Mouse (Mus musculus) kidney, adult 18-20 months (tissue): ENCODE measurements around the gene Asap3.

Experiments used
- DNase-seq: peaks from one replicate; pipeline ENCODE4 v3.0.0; 2021

Asap3 gene

GRCm38 (mm10) chr4:136185375-136185774 lies 20.8 kb upstream of the Asap3 start:
- no peak for DNase-seq

GRCm38 (mm10) chr4:136186315-136186714 lies 19.9 kb upstream of the Asap3 start:
- DNase-seq = no peak

DNA sequence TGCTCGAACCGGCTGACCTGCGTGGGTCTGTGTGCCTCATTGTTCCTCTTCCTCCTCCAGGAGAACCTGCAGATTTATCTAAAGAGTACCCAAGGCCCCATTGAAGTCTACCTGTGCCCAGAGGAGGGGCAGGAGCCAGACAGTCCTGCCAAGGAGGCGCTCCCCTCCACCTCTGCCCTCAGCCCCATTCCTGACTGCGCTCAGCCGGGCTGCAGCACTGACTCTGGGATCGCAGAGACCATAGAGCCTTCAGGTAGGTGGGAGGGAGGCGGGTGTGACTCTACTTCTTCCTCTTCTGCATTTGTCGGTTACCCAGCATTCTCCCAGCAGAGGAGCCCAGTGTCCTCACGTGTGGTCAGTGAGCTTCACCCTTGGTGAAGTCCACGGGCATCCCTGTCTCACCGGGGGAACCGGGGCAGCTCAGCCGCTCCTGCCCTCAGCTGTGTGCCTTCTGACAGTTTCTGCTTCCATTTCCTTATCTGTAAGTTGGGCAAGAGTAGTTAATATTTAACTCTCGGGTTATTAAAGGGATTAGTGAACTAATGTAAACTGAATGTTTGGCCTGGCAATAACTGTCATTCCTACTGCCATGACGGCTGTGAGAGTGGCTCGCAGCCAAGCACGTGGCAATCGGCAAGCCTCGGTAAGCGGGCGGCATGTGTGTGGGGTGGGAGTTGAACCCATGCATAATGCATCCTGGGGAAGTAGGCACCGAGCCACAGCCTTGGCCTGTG lies 19.3 kb upstream of the Asap3 start:
- peak; percentile 60 for DNase-seq

DNA sequence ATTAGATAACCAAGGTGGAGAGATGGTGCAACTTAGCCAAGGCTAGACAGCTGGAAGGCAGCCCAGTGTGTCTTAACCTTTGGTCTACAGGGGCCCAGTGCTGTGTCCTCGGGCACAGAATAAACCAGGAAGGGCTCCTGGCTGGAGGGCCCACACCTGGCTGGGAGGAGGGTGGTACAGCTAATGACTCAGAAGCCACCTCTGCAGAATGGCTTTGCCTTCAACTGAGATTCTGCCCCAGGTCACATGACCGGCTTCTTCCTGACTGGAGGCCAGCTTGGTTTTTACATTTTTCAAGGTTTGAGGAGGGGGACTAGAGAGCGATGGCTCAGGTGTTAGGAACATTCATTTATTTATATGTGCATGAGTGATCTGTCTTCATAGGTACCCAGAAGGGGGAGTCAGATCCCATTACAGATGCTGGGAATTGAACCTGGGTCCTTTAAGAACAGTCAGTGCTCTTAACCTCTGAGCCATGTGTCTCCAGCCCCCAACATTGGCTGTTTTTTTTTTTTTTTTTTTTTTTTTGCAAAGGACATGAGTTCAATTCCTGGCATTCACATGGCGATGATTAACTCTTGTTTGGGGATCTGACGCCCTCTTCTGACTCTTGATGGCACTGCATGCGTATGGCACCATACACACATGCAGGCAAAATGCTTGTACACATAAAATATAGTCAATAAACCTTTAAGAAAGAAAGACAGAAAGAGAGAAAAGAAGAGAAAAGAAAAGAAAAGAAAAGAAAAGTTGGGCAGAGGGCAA lies 17.0 kb upstream of the Asap3 start:
- no peak for DNase-seq

GRCm38 (mm10) chr4:136189912-136190311 lies 16.3 kb upstream of the Asap3 start:
- no peak for DNase-seq

DNA sequence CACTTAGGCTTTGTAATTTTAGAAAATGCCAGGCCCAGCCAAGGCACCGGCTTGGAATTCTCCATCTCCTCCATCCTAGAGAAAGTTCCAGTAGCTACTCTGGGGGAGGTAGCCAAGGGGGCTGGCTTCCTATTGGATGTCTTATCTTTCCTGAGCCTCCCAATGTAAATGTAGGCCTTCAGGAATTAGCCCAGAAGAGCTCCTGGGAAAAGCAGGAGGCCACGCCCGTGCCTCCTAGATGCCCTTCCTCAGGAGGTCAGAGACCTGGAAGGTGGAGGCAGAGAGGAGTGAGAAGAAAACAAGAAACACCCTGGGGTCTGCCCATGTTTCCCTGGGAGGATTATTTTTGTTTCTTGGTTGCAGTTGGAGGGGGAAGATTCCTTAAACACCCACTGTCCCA lies 12.6 kb upstream of the Asap3 start:
- DNase-seq = no peak

DNA sequence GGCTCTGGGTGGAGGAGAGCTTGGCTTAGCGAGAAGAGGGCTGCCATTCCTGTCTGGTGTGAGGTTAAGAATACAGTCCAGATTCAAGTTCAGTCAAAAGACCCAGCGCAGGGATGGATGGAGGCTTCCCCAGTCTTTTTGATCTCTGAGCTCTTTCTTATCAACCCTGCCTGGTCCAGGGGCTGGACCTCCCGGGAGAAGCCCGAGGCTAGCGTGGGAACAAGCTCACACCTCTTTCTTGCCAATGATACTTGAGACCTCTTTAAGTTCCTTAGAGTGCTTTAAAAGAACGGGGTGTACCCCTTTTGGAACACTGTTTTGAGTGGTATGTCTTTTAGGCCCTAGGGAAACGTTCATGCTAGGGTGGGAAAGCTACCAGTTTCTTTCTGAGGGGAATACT lies 11.1 kb upstream of the Asap3 start:
- DNase-seq = no peak

GRCm38 (mm10) chr4:136195629-136196028 lies 10.5 kb upstream of the Asap3 start:
- no peak for DNase-seq

DNA sequence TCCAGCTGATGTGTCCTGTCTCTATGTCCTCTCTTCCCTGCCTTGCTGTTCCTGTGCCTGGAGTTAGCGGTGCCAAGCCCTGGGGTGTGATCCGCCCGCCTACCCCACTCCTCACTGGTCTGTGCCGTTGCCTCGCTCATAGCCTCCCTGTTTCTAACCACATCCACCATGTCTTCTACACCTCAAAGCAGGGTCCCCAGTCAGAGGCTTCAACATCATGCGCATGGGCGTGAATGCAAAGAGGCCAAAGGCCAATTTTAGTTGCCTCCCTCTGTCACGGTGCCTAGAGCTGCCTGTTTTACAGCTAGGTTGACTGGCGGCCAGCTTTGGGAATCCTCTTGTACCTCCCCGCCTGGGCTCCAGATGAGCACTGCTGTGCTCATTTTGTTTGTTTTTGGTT lies 10.0 kb upstream of the Asap3 start:
- no peak for DNase-seq

- DNase-seq = no peak
Measured at GRCm38 (mm10) chr4:136198846-136199245, 7.3 kb upstream of the Asap3 start.

GRCm38 (mm10) chr4:136199562-136200292 lies 6.4 kb upstream of the Asap3 start:
- peak; percentile 32 for DNase-seq

GRCm38 (mm10) chr4:136202509-136202908 lies 3.7 kb upstream of the Asap3 start:
- peak; percentile 74 for DNase-seq

- no peak for DNase-seq
Measured at GRCm38 (mm10) chr4:136204775-136205174, 1.4 kb upstream of the Asap3 start.

- no peak for DNase-seq
Measured at GRCm38 (mm10) chr4:136206943-136207342, 778 bp downstream of the Asap3 start.

DNA sequence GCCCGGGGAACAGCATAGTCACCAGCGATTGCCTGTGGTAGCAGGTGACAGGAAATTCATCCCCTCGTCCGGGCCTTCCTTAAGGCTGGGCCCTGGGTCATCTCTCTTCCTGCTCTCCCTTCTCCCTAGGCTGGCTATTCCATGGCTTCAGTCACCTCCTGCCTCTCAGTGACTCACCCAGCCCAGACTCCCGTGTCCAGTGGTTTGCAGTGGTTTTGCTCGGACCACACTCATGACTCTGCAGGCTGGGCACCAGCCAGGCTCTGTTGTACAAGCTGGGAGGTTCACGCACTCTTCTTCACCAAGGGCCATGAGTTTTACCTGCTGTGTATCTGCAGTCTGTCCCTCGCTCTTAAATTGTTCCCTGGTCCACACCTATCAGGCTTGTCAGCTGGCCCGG lies 4.8 kb downstream of the Asap3 start:
- DNase-seq = no peak

GRCm38 (mm10) chr4:136213629-136214028 lies 7.5 kb downstream of the Asap3 start:
- DNase-seq = peak; percentile 74

GRCm38 (mm10) chr4:136214828-136215227 lies 8.7 kb downstream of the Asap3 start:
- no peak for DNase-seq

DNA sequence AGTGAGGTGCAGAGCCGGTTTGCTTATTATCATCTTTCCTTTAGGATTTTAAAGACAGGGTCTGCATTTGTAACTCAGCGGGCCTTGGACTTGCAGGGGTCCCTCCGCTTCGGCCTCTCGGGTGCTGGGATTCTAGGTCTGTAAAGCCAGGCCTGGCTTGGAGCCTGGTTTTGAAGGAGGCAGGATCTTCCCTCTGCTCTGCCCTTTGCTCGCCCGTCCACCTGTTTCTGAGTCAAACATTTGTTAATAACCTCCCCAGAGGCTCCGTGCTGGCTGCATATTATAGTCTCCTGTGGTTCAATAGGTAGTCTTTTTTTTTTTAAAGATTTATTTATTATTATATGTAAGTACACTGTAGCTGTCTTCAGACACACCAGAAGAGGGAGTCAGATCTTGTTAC lies 9.4 kb downstream of the Asap3 start:
- peak; percentile 43 for DNase-seq

GRCm38 (mm10) chr4:136217063-136217462 lies 10.9 kb downstream of the Asap3 start:
- no peak for DNase-seq

GRCm38 (mm10) chr4:136218595-136219214 lies 12.5 kb downstream of the Asap3 start:
- DNase-seq = peak; percentile 61

DNA sequence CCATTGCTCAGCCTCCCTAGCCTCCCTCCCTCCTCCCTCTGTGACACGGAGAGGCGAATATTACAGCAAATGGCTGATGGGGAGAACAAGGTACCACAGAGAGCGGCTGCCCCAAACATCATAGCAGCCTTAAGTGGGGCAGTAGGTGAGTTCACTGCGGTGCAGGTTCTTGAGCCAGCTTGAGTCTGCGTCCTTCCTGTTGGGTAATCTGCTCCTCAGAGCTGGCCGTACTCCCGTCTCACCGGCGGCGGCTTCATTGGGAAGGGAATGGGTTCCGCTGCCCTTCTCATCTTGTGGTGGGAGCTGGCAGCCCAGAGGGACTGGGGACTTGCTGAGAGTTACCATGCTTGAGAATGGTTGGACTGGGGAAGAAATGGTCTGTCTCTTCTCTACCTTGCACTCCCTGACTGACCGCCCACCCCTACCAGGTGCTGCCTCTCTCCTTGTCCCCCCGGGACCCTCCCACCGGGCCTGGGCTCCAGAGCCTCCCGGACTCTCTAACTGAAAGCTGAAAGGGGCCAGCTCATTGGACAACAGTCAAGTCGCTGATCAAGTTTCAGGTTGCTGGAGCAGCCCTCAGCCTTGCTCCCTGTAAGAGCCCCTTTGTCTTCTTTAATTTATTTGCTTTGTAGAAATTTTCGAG lies 14.1 kb downstream of the Asap3 start:
- DNase-seq = no peak

DNA sequence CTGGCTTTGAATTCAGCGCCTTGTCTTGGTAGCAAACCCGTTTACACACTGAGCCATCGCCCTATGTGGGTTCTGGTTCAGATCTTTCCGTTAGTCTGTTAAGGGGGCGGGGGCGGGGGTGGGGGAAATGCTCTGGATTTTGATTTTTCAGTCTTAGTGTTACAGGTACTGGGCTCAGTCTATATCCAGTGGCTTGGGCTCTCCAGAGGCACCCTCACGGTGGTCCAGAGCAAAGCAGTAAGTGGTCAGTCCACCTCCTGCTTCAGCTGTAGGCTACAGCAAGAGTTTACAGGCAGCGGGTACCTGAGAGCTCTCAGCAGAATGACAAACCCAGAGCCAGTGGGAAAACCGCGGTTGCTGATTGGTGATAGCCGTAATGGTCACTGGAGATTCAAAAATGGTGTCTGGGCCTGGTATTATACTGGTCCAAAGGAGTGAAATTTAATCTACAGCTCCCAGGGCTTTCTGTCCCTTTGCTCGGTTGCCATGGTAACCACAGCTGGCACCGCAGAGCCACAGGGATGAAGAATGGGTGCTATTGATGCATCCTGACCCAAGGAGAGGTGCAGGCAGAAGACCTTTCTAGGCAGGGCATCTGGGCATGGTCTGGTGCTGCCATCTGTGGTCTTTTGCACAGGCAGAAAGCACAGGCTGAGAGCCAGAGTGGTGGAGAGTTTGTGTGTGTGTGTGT lies 17.5 kb downstream of the Asap3 start:
- no peak for DNase-seq
